Mouse (Mus musculus): ENCODE measurements around the gene Syt15. TPM values are rescaled to one million over a fixed set of nuclear protein-coding genes. Genes with fewer than 3 reads are reported as not detected.
A peak's percentile ranks its signal among the peaks of the same experiment; 100 is the strongest.

Syt15 gene
- 0.26 and 0.72 TPM in 2 replicates for polyA plus RNA-seq (2016; fragmentation: Nextera tagmentation; extraction: Ambion mirVana)

GRCm38 (mm10) chr14:34219295-34219694 lies at the start of gene Syt15:
Gene Syt15, plus strand, starts transcription at chr14:34219595.
- Histone ChIP-seq H3K36me3 (no peaks in the 10 kb centered on the region), H3K9ac (peak within 1 kb of the TSS; percentile 60; the same call in 1 of the 2 replicates)

GRCm38 (mm10) chr14:34171107-34171506 lies 48.3 kb upstream of the Syt15 start:
- Histone ChIP-seq H3K27me3 (replicated peaks) (no peaks in the 10 kb centered on the region), H3K27ac (ENCODE audit: poor library complexity, severe bottlenecking) (no peak overlapping the region), H3K9me3 (replicated peaks) (no peaks in the 10 kb centered on the region), H3K4me3 (no peak overlapping the region), H3K9ac (no peak overlapping the region), H3K4me2 (no peak overlapping the region), H3K4me1 (replicated peaks) (peaks cover 16% of the 10 kb centered on the region; the same call in 1 of the 2 replicates), H3K36me3 (no peaks in the 10 kb centered on the region)
- ATAC-seq (ENCODE audit: insufficient number of reproducible peaks, low FRiP score): no peak
- WGBS: 58% methylated on average over 3 of the region's 3 CpGs

More at GRCm38 (mm10) chr14:34219295-34219694, at the start of gene Syt15:
- Histone ChIP-seq H3K27ac (ENCODE audit: poor library complexity, severe bottlenecking) (no peak within 1 kb of the TSS), H3K9me3 (replicated peaks) (no peaks in the 10 kb centered on the region), H3K27me3 (replicated peaks) (peaks cover 54% of the 10 kb centered on the region), H3K4me3 (peak within 1 kb of the TSS; percentile 45), H3K4me1 (replicated peaks) (peaks cover 8% of the 10 kb centered on the region), H3K4me2 (peak within 1 kb of the TSS; percentile 80)
- WGBS: 49% methylated on average over 6 of the region's 6 CpGs
- no peak for ATAC-seq (ENCODE audit: insufficient number of reproducible peaks, low FRiP score)

GRCm38 (mm10) chr14:34179351-34179750 lies 40.0 kb upstream of the Syt15 start:
- Histone ChIP-seq H3K36me3 (no peaks in the 10 kb centered on the region), H3K4me3 (no peak overlapping the region), H3K9me3 (replicated peaks) (peaks cover 6% of the 10 kb centered on the region; the same call in 1 of the 2 replicates), H3K9ac (no peak overlapping the region), H3K27me3 (replicated peaks) (no peaks in the 10 kb centered on the region), H3K27ac (ENCODE audit: poor library complexity, severe bottlenecking) (no peak overlapping the region), H3K4me2 (no peak overlapping the region), H3K4me1 (replicated peaks) (0 out of 2 replicates have a peak, but pooled peaks cover 1% of the 10 kb centered on the region)
- no peak for ATAC-seq (ENCODE audit: insufficient number of reproducible peaks, low FRiP score)
- 81% methylated on average over 3 of the region's 3 CpGs for WGBS

- Histone ChIP-seq H3K9ac (no peak overlapping the region), H3K27ac (ENCODE audit: poor library complexity, severe bottlenecking) (no peak overlapping the region), H3K9me3 (replicated peaks) (peaks cover 6% of the 10 kb centered on the region; the same call in 1 of the 2 replicates), H3K4me3 (no peak overlapping the region), H3K27me3 (replicated peaks) (no peaks in the 10 kb centered on the region), H3K4me1 (replicated peaks) (no peaks in the 10 kb centered on the region), H3K36me3 (no peaks in the 10 kb centered on the region), H3K4me2 (no peak overlapping the region)
- WGBS: 67% methylated on average over 1 of the region's 1 CpGs
- no peak for ATAC-seq (ENCODE audit: insufficient number of reproducible peaks, low FRiP score)
Measured at GRCm38 (mm10) chr14:34183101-34183500, 36.3 kb upstream of the Syt15 start.

GRCm38 (mm10) chr14:34188629-34189028 lies 30.8 kb upstream of the Syt15 start:
- no peak overlapping the region for H3K4me2 ChIP-seq
- ATAC-seq (ENCODE audit: insufficient number of reproducible peaks, low FRiP score): peak; percentile 49; the same call in 1 of the 2 replicates
- no peak overlapping the region for H3K9ac ChIP-seq
- H3K9me3 ChIP-seq (replicated peaks): no peaks in the 10 kb centered on the region
- H3K36me3 ChIP-seq: no peaks in the 10 kb centered on the region
- WGBS: 65% methylated on average over 5 of the region's 5 CpGs
- peaks cover 8% of the 10 kb centered on the region for H3K4me1 ChIP-seq (replicated peaks)
- no peak overlapping the region for H3K27ac ChIP-seq (ENCODE audit: poor library complexity, severe bottlenecking)
- no peak overlapping the region for H3K4me3 ChIP-seq
- H3K27me3 ChIP-seq (replicated peaks): 0 out of 2 replicates have a peak, but pooled peaks cover 4% of the 10 kb centered on the region

- H3K4me2 ChIP-seq: no peak overlapping the region
- H3K9ac ChIP-seq: no peak overlapping the region
- WGBS: 54% methylated on average over 7 of the region's 7 CpGs
- H3K9me3 ChIP-seq (replicated peaks): no peaks in the 10 kb centered on the region
- H3K27me3 ChIP-seq (replicated peaks): peaks cover 6% of the 10 kb centered on the region; the same call in 1 of the 2 replicates
- H3K36me3 ChIP-seq: no peaks in the 10 kb centered on the region
- ATAC-seq (ENCODE audit: insufficient number of reproducible peaks, low FRiP score): peak; percentile 88
- H3K4me1 ChIP-seq (replicated peaks): peaks cover 8% of the 10 kb centered on the region
- H3K4me3 ChIP-seq: no peak overlapping the region
- no peak overlapping the region for H3K27ac ChIP-seq (ENCODE audit: poor library complexity, severe bottlenecking)
Measured at GRCm38 (mm10) chr14:34190361-34190760, 29.0 kb upstream of the Syt15 start.

- Histone ChIP-seq H3K4me3 (no peak overlapping the region), H3K4me2 (no peak overlapping the region), H3K36me3 (no peaks in the 10 kb centered on the region), H3K9ac (no peak overlapping the region), H3K27me3 (replicated peaks) (peaks cover 21% of the 10 kb centered on the region; the same call in 1 of the 2 replicates), H3K4me1 (replicated peaks) (peaks cover 13% of the 10 kb centered on the region), H3K27ac (ENCODE audit: poor library complexity, severe bottlenecking) (no peak overlapping the region), H3K9me3 (replicated peaks) (no peaks in the 10 kb centered on the region)
- ATAC-seq (ENCODE audit: insufficient number of reproducible peaks, low FRiP score): no peak
- WGBS: 81% methylated on average over 4 of the region's 4 CpGs
Measured at GRCm38 (mm10) chr14:34193879-34194278, 25.5 kb upstream of the Syt15 start.

GRCm38 (mm10) chr14:34195466-34195865 lies 23.9 kb upstream of the Syt15 start:
- Histone ChIP-seq H3K4me2 (no peak overlapping the region), H3K9ac (no peak overlapping the region), H3K4me1 (replicated peaks) (peaks cover 14% of the 10 kb centered on the region), H3K9me3 (replicated peaks) (no peaks in the 10 kb centered on the region), H3K4me3 (no peak overlapping the region), H3K36me3 (no peaks in the 10 kb centered on the region), H3K27me3 (replicated peaks) (peaks cover 31% of the 10 kb centered on the region), H3K27ac (ENCODE audit: poor library complexity, severe bottlenecking) (no peak overlapping the region)
- no peak for ATAC-seq (ENCODE audit: insufficient number of reproducible peaks, low FRiP score)
- WGBS: 88% methylated on average over 15 of the region's 15 CpGs

GRCm38 (mm10) chr14:34196706-34197105 lies 22.7 kb upstream of the Syt15 start:
- Histone ChIP-seq H3K9ac (no peak overlapping the region), H3K4me2 (no peak overlapping the region), H3K27ac (ENCODE audit: poor library complexity, severe bottlenecking) (no peak overlapping the region), H3K4me3 (no peak overlapping the region), H3K4me1 (replicated peaks) (peaks cover 19% of the 10 kb centered on the region), H3K27me3 (replicated peaks) (peaks cover 32% of the 10 kb centered on the region), H3K36me3 (no peaks in the 10 kb centered on the region), H3K9me3 (replicated peaks) (no peaks in the 10 kb centered on the region)
- WGBS: 46% methylated on average over 4 of the region's 4 CpGs
- no peak for ATAC-seq (ENCODE audit: insufficient number of reproducible peaks, low FRiP score)

GRCm38 (mm10) chr14:34200738-34201230 lies 18.6 kb upstream of the Syt15 start:
- H3K9me3 ChIP-seq (replicated peaks): no peaks in the 10 kb centered on the region
- peaks cover 43% of the 10 kb centered on the region for H3K27me3 ChIP-seq (replicated peaks)
- no peak for ATAC-seq (ENCODE audit: insufficient number of reproducible peaks, low FRiP score)
- peak overlapping the region; percentile 79; the same call in 1 of the 2 replicates for H3K9ac ChIP-seq
- peak overlapping the region; percentile 73 for H3K4me3 ChIP-seq
- H3K4me2 ChIP-seq: peak overlapping the region; percentile 98
- 7% methylated on average over 19 of the region's 19 CpGs for WGBS
- H3K4me1 ChIP-seq (replicated peaks): peaks cover 11% of the 10 kb centered on the region
- H3K36me3 ChIP-seq: no peaks in the 10 kb centered on the region
- no peak overlapping the region for H3K27ac ChIP-seq (ENCODE audit: poor library complexity, severe bottlenecking)

- ATAC-seq (ENCODE audit: insufficient number of reproducible peaks, low FRiP score): 0 out of 2 replicates have a peak, but pooled peaks have one; percentile 43
- H3K4me3 ChIP-seq: peak within 1 kb of the TSS; percentile 73
- H3K27ac ChIP-seq (ENCODE audit: poor library complexity, severe bottlenecking): no peak within 1 kb of the TSS
- no peaks in the 10 kb centered on the region for H3K9me3 ChIP-seq (replicated peaks)
- peaks cover 43% of the 10 kb centered on the region for H3K27me3 ChIP-seq (replicated peaks)
- H3K4me1 ChIP-seq (replicated peaks): 0 out of 2 replicates have a peak, but pooled peaks cover 6% of the 10 kb centered on the region
- H3K4me2 ChIP-seq: peak within 1 kb of the TSS; percentile 98
- H3K9ac ChIP-seq: peak within 1 kb of the TSS; percentile 79
- no peaks in the 10 kb centered on the region for H3K36me3 ChIP-seq
- 4% methylated on average over 33 of the region's 52 CpGs for WGBS
Measured at GRCm38 (mm10) chr14:34201231-34202035, 18.0 kb upstream of the Syt15 start, which contains the start of gene Gprin2. Gene Gprin2, minus strand, starts transcription at chr14:34201653.
